Comparison of ENCODE assay signal across 8 mouse cellular contexts in genomic region chr12:80110546-80110870, GRCm38 (mm10). TPM values are rescaled to one million over a fixed set of nuclear protein-coding genes. Genes with fewer than 3 reads are reported as not detected.
DNase-seq lines count a peak whose midpoint lies in the region; ATAC-seq lines count a peak whose summit lies in the region.

No protein-coding gene starts in this region.

- H3K4me2 ChIP-seq in forebrain, embryonic 15.5 days (replicated peaks): peak overlapping the region; percentile 82
- peak overlapping the region; percentile 88 for H3K4me2 ChIP-seq in liver, embryonic 12.5 days

- 0% methylated on average over 9 of the region's 9 CpGs for WGBS in forebrain, embryonic 15.5 days
- WGBS in liver, embryonic 12.5 days (ENCODE audit: insufficient replicate concordance): 31% methylated on average over 9 of the region's 9 CpGs

- peak overlapping the region; percentile 86 for H3K4me3 ChIP-seq in forebrain, embryonic 15.5 days
- H3K4me3 ChIP-seq in liver, embryonic 12.5 days: peak overlapping the region; percentile 85

- peak overlapping the region; percentile 73 for H3K27ac ChIP-seq in forebrain, embryonic 15.5 days (replicated peaks)
- H3K27ac ChIP-seq in liver, embryonic 12.5 days: peak overlapping the region; percentile 99

- no peak for ATAC-seq in forebrain, embryonic 15.5 days (replicated peaks)
- no peak for ATAC-seq in liver, embryonic 12.5 days

- no peaks in the 10 kb centered on the region for H3K36me3 ChIP-seq in forebrain, embryonic 15.5 days
- H3K36me3 ChIP-seq in liver, embryonic 12.5 days: peaks cover 32% of the 10 kb centered on the region

- peaks cover 10% of the 10 kb centered on the region; the same call in 1 of the 2 replicates for H3K27me3 ChIP-seq in forebrain, embryonic 15.5 days
- no peaks in the 10 kb centered on the region for H3K27me3 ChIP-seq in liver, embryonic 12.5 days (replicated peaks)

- peak overlapping the region; percentile 61 for H3K9ac ChIP-seq in forebrain, embryonic 15.5 days (replicated peaks)
- peak overlapping the region; percentile 92 for H3K9ac ChIP-seq in liver, embryonic 12.5 days

- peaks cover 53% of the 10 kb centered on the region for H3K4me1 ChIP-seq in forebrain, embryonic 15.5 days
- peaks cover 48% of the 10 kb centered on the region for H3K4me1 ChIP-seq in liver, embryonic 12.5 days

- peak; percentile 66 for DNase-seq in embryo, embryonic 10 days (ENCODE audit: low spot score)
- no peak for DNase-seq in embryo, embryonic 11 days
- peak; percentile 45 for DNase-seq in 3T3-L1 (ENCODE audit: low read depth, low spot score)
- no peak for DNase-seq in right cerebral cortex, postnatal 4 days
- DNase-seq in urinary bladder, postnatal 10 days (ENCODE audit: low spot score): no peak
- DNase-seq in urinary bladder, postnatal 4 days (ENCODE audit: low spot score in 2 of 2): no peak

- H3K9me3 ChIP-seq in forebrain, embryonic 15.5 days: no peaks in the 10 kb centered on the region
- no peaks in the 10 kb centered on the region for H3K9me3 ChIP-seq in liver, embryonic 12.5 days (replicated peaks)

RNA-seq across cellular contexts. Expression of gene Zfp36l1, which starts 2.3 kb away (rescaled TPM):
- 28.2 and 35.3 TPM in 2 replicates for polyA plus RNA-seq in forebrain, embryonic 15.5 days (2015; fragmentation: Nextera tagmentation; extraction: Ambion mirVana)
- 23.9 and 24.2 TPM in 2 replicates for polyA plus RNA-seq in liver, embryonic 12.5 days (2016; fragmentation: Nextera tagmentation; extraction: Ambion mirVana)

Comparison
In these comparisons a context has a peak if more than half of its experiments do, and no peak if none do; other contexts are left out.
1. DNase-seq: peak in embryo, embryonic 10 days (single experiment) and 3T3-L1 (single experiment); none in embryo, embryonic 11 days (single experiment), right cerebral cortex, postnatal 4 days (single experiment), urinary bladder, postnatal 10 days (single experiment) and urinary bladder, postnatal 4 days (0 of 2).